Mouse (Mus musculus) right cerebral cortex, postnatal 36 days (tissue): ENCODE measurements around the gene Tm4sf20.
A peak's percentile ranks its signal among the peaks of the same experiment; 100 is the strongest.

Experiments
- DNase-seq, 2 experiments: peaks; one replicate each; pipeline ENCODE4 v3.0.0; 2022; ENCODE audit warnings: low spot score in 2 of 2, mixed read lengths in 1 of 2

The Tm4sf20 gene

DNA sequence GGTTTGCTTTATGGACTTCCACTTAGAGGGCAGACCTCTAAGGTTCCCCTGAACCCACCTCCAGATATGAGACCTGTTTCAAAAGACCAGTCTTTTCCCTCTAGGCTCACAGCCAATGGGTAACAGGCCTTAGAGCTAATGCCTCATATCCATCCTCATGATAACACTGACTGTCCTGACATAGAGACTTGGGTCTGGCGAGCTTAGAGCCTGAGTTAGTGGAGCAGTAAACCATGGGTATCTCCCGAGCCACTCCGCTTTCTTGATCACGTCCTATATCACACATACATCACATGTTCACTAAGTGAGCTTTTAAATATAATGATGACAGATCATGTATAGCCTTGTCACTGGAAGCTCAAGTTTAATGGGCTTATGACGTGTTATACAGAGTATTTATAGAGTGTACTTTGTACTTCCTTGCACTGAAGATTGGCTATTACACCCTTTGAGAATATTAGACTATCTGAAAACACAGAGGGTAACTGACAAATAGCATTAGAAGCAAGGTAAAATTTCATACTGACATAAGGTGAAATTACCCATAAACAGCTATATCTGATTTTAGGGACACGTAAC lies 11.2 kb upstream of the Tm4sf20 start:
- DNase-seq: no peak

DNA sequence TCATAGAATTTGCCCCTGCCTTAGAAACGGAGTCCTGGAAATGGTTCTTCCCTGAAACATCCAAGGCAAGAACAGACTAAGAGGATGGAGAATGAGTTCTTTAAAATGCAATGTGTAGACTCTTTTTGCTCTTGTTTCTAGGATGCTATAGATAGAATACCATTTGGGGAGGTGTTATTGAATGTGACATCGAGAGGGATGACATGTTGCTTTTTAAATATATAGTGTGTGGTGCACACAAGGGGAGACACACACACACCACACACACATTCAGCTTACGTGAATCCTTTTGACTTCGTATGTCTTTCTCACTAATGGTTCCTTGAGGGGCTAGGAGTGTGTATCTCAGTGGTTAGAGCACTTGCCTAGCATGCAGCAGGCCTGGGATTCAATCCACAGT lies 7.0 kb upstream of the Tm4sf20 start:
- DNase-seq: no peak

DNA sequence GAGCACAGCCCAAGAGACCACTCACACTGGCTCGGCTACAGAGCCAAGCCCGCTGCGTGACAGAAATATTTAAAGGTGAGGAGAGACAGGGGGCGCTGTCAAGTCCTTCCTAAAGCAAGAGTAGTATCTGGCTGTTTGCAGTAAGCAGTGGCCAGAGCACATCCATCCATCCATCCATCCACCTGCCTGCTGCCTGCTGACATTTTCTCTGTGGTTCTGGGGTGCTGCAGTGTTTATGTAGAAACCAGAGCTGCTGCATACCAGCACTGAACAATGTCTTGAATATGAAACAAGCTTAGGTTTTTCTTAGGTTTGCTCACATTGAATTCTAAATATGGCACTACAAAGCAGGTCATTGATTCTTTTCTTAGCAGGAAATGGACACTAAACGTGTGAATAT lies 4.9 kb upstream of the Tm4sf20 start:
- no peak for DNase-seq

DNA sequence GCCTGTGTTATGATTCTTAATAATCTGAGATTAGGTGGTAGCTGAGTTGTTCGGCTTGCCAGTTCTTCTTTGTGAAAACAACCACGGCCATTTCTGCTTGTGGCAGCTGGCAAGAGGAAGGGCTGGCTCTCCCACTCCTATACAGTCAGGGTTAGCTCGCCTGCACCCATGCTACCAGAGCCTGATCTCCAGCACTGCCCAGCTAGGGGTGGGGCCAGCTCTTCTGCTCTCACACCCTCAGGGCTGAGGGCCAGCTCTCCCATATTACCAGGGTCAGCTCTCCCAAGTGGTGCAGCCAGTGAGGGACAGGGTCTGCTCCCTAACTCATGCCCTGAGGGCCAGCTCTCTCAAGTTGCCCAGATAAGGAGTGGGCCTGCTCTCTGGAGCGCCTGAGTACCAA lies 4.2 kb upstream of the Tm4sf20 start:
- DNase-seq: no peak

DNA sequence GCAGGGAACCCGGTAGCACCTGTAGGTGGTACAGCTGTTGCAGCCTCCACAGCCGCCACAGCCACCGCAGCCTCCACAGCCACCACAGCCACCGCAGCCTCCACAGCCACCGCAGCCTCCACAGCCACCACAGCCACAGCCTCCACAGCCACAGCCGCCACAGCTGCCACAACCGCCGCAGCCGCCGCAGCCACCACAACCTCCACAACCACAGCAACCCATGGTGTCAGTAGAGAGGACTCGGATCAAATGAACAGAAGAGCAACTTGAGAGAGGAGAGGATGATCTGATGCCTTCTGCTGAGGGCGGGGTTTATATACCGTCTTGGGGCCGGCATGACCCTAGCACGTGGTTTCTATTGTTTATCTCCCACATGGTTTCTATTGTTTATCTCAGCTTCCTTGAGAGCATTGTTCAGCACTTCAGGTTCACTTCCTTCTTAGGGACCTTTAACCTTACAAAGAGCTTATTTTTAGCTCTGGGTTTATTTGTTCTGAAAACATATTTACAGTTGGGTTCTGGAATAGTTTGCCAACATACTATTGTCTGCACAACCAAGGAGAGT lies 2.8 kb upstream of the Tm4sf20 start, which contains the start of gene Gm47791:
Gene Gm47791, minus strand, starts transcription at position 222 of the 565 bp plus-strand sequence.
- DNase-seq: no peak

DNA sequence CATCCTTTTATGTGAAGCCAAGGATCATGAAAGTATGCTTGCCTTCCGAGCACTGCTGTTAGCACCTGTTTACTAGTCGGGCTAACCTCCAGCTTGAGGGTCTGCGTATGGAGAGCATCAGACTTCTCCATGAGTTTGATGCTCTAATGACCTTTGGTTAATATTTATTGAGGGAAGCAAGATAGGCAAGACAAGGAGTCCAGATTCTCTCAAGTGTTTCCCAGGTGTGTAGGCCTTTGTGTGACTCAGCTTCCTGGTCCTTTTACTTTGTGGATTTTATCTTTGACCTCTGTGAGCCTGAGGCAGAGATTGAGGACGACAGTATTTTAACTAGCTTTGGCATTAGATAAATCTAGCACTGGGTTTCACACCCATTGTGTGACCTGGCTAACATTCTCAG lies 1.6 kb downstream of the Tm4sf20 start:
- no peak for DNase-seq

DNA sequence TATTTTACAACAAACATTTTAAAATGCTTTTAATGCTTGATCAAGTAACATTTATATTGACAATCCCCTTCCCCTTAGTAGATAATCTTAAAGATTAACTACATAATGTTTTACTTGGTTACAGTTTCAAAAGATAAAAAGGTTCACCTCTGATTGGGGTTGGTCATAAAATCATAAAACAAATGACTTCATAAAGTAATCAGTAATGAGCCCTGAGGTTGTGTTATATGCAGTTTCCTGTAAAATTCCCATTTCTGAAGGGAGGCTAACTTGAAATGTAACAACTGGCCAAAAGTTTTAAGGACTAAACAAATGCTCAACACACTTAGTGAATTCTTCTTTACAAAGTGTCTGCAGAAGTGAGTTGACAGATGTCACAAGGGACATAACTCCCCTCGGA lies 2.0 kb downstream of the Tm4sf20 start:
- DNase-seq: no peak

DNA sequence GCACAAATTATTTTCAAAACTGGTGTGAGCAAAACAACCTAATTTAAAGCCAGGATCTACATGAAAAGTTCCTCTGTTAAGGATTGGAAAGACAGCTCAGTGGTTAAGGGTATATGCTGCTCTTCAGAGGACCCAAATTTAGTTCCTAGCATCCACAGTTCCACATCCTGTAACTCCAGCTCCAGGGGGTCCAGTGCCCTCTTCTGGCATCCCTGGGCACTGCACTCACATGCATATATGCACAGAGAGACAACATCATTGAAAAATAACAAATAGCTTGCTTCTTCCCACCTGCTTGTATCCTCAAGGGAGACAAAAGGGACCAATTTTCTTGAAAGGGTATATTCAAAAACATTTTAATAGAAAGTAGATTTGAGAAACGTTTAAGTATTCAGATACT lies 6.0 kb downstream of the Tm4sf20 start:
- no peak for DNase-seq

DNA sequence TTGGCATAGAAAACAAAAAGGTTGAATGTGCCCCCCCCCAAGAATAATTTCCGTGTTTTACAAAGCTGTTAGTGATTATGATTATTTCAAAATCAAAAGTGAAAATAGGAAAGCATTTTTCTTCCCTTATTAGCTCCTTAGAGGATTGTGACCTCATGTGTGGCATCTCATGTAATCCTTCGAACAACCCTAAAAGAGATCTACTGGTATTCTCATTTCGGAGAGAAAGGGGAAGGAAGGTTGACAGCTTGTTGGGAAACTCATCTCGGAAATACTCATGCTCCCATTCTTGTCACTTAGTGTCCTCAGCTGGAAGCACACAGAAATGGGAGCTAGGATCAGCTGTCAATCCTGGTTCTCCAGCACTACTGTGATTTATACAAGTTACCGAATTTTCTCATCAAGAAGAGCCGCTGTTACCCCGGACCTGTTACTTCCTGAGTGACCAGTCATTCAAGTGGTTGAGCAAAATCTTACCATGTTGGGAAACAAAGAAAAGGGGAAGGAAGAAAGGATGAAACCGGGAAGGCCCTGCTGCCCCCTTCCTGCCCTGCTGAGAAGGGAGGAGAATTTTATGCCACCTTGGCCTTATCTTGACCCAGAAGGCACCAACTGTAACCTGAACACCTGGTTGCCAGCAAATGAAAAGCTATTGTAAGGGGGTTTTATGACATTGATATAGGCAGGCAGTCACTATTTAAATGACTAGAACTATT lies 6.6 kb downstream of the Tm4sf20 start:
- DNase-seq: no peak

DNA sequence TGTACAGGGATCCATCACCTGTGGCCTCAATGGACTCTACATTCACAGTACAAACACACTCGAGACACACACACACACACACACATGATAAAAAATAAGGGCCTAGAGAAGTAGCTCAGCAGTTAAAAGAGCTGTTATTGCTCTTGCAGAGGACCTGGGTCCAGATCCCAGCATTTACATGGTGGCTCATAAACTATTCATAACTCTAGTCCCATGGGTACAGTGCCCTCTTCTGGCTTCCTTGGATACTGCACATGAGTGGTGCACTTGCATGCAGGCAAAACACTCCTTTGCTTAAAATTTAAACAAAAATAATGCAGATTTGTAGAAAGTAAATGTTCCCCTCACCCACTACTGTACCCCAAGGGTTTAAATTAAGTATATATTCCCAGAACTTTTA lies 8.7 kb downstream of the Tm4sf20 start:
- DNase-seq: no peak

DNA sequence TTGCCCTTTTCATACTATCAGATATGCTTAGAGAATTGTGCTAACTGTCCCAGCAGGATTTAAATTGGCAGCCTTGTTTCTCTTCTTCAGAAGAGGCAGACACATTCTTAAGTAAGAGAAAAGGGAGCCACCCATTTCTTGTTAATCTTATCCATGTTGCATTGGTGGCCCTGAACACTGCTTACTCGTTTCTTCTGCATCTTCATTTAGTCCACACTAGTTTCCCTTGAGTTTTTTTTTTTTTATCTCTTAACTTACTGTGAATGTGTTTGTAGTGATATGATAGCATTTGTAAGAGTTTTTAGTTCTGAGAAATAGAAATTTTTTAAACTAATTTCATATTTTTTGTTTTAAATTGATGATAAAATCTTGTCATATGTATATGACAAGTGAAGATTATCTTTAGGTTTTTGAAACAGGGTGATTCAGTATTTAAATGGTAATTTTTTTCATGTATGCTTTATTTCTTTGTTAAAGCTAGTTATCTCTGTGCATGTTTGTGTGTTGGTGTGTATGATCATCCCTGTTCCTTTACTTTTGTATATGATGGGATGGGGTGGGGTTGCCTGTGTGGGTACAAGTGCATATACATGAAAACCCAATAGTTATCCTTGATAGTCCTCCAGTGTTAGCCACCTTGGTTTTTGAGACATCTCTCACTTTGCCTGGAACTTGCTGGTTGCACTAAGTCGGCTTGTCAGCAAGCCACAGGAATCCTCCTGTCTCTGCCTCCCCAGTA lies 20.4 kb downstream of the Tm4sf20 start:
- DNase-seq: no peak

DNA sequence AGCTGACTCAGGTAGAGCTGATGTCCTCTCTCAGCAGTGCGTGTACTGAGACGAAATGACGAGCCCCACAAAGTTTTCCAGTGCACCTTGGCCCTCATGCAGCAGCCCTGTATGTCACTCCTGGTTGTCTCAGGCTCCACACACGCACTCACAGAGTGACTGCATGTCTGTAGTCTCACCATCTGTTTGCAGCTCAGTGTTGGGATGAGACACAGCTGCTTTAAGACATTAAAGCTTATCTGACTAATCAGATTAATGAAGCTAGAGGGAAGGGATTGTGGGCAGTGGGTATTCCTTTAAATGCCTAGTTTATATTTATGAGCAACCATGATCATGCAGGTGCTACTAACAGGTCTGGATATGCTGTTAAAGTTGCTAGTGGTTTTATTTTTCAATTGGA lies 21.9 kb downstream of the Tm4sf20 start:
- no peak for DNase-seq

DNA sequence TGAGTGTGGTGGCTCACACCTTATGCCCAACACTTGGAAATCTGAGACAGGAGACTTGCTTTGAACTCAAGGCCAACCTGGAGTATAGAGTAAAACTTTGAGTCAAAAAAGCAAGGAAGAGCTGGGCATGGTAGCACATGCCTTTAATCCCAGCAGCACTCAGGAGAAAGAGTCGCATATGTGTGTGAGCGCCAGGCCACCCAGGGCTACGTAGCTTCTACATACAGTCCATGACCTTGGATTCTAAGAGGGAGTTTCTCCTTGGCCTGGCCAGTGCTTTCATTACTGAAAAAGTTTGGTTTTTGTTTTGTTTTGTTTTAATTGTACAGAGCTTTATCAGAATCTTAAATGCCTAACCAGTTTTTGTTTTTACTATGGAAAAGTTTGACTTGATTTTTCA lies 24.3 kb downstream of the Tm4sf20 start:
- no peak for DNase-seq

DNA sequence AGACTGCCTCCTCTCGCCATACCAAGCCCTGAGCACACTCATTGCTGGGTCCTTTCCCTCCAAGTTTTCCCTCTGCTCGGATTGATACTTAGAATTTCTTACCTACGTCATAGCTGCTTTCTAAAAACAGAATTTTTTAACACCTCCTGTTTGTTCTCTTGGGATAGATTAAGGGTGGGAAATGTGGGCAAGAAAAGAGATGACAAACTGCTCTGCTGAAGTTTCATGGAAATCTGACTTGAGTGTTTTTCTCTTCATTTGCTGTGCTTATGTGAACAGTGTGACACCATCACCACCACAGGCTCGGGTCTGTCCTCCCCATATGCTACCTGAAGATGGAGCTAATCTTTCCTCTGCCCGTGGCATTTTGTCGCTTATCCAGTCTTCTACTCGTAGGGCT lies 26.7 kb downstream of the Tm4sf20 start:
- DNase-seq: no peak

DNA sequence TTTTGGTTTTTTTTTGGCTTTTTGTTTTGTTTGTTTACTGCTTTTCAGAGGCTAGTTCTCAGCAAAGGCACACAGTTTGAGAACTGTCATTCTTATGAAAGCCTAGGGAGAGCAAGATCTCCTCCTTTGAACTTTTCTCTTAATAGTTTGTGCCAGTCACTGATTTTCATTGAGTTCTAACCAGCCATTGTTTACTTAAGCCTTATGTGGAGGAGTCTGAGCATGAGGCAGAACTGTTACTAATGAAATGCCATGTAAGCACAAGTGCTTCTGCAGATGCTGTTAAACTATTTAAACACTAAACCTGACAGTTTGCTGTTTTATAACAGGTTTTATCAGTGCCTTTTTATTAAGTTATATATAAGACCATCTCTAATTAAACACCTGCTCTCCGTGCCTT lies 30.2 kb downstream of the Tm4sf20 start:
- no peak for DNase-seq

DNA sequence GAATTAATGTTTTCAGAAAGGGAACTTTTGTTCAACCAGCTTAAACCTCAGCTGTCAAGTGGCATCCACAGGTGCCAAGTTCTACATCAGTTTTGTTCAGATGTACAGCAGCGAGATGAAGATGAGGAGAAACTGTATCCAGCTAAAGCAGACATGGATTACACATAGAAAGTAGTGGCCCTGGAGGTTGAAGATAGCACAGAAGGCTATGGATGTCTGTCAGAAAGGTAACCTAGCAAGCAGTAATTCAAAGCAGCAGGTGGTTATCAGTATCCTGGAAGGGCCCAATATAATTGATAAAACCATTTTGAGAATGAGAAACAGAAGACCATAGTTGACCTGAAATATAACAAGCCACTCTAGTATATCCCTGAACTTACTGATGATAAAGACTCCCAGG lies 34.9 kb downstream of the Tm4sf20 start:
- no peak for DNase-seq

DNA sequence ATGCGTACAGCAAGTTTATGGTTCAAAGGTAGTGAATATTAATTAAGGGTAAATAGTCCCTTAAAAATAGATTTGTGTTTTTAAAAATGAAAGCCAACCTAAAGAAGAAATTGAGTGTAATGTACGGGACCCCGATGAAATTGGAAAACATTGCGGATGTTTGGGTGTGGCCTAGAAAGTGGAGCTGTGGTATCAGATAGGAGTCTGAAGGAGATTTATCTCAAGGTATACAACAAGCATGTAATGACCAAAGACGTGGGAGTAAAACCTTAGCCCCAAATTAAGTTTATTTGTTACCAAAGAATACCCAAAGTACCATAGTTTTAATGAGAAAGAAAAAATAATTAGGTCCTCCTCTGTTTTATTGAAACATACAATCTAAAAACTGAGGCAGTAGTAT lies 41.8 kb downstream of the Tm4sf20 start:
- DNase-seq: no peak

DNA sequence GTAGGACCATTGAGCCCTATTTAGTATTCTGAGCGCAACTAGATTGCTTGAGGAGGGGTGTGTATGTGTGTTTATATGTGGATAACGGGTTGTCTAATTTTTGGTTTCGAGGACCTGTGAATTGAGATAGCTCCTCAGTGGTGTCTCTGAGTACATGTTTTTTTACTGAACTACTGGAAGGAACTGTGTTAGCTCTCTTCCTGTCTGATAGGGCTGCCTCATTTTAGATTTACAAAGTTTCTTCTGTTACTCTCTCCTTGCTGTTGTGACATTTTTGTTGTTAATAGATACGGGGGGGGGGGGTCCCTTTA lies 42.4 kb downstream of the Tm4sf20 start:
- DNase-seq: no peak

DNA sequence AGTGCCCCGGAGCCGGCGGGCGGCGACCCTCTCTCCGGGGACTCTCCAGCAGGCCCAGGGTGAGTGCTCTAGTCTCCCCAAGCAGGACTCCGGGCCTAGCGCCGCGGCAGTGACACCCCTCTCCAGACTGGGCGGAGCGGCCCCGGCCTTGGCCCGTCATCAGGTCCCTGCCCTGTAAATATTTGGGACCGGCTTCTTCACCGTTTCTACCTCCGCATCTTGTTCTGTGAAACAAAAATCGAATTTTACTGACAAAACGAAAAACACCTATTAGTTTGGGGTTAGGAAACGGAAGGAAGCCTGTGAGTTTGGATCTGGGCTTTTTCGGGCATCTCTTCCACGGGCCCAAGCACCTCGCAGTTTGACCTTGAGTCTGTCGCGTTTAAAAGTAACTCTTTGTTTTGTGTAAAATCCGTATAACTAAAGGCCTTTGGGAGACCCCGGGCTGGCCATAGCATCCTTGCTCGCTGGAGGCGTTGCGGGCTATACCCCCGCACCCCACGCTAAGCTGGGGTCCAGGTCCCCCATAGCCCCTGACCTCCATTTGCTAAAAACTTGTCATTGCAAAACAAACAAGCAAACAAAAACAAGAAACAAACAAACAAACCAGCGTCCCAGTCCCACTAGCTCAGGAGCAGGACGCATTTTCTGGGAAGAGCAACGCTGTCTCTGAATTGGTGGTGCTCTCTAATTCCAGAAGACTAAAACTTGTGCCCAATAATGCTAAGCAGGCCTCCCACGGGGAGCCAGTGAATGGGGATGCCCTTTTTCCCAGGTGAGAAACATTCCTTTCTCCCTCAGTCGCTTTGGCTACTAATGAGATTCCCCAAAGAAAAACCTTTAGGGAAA lies 43.0 kb downstream of the Tm4sf20 start:
- DNase-seq: no peak

DNA sequence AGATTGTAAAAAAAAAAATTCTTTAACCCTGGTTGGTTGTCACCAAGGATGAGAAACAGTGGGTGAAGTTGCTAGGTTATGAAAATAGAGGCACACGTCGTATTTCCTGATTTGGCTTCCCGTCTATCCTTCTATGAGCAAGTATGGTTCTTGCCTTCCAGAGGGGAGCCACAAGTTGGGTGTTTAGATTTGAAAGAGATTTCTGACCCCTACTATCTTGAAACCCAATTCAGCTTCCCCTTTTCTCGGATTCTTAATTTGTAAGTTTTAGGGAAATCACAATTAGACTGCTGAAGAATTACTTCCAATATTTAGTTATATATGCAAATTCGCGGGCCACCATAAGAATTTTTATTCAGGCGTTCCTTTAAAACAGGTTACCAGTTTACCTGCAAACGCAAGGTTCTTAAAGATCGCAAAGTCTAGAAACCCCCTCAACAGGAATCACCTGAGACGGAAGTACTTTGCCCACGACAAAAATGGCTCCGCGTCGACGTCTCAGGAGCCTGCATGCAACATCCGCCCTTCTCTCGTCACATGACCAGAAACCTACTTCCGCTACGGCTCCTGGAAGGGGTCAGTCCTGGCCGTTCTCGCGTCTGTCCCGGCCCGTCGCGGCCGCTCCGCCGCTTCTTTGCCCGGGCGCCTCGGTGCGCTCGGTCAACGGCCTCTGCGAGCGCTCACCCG lies 43.8 kb downstream of the Tm4sf20 start, which contains the start of gene Mff:
Gene Mff, plus strand, starts transcription at position 552 of the 687 bp plus-strand sequence.
- peak; percentile 89 to 90 for DNase-seq

DNA sequence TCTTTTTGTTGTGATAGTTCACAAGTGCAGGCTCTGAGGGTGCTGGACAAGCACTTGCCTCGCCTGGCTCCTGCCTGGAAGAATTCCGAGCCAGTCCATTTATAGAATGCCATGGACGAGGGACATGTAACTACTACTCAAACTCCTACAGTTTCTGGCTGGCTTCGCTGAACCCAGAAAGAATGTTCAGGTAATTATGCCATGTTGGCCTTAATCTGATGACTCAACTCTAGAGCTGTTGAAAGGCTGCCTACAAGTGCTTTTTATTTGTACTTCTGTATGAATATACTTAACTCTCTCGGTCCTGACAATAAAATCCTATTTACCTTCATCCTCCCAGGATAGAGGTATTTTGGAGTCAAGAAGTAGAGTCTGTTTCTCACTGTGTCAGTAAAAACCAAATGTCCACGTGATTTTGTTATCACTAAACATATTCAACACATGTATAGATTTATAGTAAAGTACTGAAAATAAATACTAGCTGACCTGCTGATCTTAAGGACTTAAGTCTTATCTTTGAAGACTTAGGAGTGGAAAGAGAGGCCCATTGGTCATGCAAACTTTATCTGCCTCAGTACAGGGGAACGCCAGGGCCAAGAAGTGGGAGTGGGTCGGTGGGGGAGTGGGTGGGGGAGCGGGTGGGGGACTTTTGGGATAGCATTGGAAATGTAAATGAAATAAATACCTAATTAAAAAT lies 50.3 kb downstream of the Tm4sf20 start:
- no peak for DNase-seq
